Mouse (Mus musculus) layer of hippocampus, postnatal 10 days (tissue): Measurements from ENCODE around the gene Agbl5. TPM values are rescaled to one million over a fixed set of nuclear protein-coding genes. Genes with fewer than 3 reads are reported as not detected.

Experiments
- DNase-seq, 2 experiments: peaks; one replicate each; pipeline ENCODE4 v3.0.0; 2021; ENCODE audit warnings: low spot score in 2 of 2
- total RNA-seq, 2 experiments: library from RNA; stranded (reverse); gene quantifications; 2 replicates each; pipeline ENCODE4 v1.2.3; 2021

Agbl5 gene
- total RNA-seq, 2 experiments from 2014 or later: 23.0 to 25.6 TPM

- peak in 1 of 2 experiments; percentile 17 for DNase-seq
Measured at GRCm38 (mm10) chr5:30919831-30920614, 31.5 kb downstream of the Agbl5 start.

GRCm38 (mm10) chr5:30920621-30921020 is 32.1 kb downstream of the Agbl5 start:
- DNase-seq: peak in 1 of 2 experiments; percentile 19

DNA sequence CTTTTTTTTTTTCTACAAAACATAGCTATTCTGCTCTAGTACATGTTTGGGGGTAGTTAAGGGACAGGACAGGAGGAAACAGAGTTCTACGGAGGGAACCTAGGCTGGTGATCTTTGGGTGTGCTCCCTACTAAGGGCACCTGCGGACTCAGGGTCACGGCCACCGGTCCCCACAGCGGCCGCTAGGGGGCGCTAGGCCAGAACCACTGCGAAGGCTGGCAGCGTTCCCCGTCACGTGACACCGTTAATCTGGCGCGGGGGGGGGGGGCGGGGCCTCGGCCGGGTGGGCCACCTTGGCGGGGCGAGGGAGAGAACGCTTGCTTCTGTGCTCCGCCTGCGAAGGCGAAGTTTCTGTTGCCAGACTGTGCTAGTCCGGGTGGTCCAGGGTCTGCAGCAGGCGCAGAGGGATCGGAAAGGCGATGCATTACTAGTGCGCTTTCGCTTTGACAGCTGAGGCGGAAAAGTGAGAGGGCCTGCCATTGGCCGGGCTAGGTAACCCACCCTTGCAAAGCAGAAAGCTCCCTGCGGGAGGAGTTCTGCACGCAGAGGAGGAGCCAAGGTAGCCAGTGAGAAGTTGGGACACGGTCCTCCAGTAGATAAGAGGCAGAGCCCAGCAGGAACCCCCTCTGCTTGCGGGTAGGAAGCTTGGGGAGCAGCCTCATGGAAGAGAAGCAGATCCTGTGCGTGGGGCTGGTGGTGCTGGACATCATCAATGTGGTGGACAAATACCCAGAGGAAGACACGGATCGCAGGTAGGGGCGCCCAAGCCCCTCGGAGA is 33.0 kb downstream of the Agbl5 start, which contains the start of gene Khk:
Khk (plus strand) TSS at position 176 of the 778 bp plus-strand sequence.
- DNase-seq: peak; percentile 91 to 94

DNA sequence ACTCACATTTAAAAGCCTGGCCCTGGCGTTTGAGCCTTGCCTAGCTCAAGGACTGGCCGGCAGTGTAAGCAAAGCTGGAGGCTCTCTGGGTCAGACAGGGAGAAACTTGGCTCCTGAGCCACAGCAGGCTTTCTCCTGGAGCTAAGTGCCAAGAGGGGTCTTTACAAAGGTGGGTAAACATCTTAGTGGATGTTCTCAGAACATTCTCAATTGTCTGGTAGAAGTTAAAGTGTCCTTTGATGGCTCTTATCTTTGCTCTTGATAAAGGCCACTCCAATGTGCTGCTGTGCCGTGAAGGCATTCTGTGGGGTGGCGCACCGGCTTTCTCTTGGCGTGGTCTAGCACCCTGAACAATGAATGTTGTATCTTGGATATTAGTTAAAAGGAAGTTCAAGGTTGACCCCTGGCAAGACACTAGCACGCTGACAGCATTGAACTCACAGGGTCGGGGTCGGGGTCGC is 34.1 kb downstream of the Agbl5 start:
- no peak for DNase-seq

DNA sequence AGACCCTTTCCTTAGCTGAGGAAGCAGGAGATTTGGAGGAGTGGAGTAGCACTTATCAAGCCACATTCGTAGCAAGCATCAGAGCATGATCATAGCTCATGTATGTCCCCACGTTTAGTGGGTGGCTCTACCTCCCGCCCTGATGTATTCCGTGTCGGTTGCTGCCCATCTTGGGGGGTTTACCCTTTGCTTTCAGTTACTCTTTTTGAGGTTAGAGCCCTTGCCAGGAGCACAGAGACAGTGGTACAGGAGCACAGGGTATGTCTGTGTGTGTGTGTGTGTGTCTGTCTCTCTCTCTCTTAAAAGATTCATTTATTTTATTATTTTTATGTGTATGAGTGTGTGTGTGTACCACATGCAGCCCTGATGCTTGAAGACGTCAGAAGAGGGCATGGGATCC is 34.6 kb downstream of the Agbl5 start:
- DNase-seq: no peak

DNA sequence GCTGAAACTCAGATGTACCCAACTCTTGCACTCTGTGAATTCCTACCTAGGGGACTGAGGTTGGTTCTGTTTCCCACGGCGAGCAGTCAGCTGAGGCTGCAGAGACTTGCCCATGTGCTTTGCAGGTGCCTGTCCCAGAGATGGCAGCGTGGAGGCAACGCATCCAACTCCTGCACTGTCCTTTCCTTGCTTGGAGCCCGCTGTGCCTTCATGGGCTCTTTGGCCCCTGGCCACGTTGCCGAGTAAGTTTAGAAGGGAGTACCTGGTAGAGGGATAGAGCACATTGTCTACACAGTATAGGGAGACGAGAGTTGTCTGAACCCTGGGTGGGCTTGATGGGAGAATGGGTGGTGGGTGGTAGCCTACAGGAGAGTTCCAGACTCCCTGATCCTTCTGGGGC is 36.1 kb downstream of the Agbl5 start:
- DNase-seq: no peak

GRCm38 (mm10) chr5:30925217-30925616 is 36.7 kb downstream of the Agbl5 start:
- DNase-seq: no peak

- DNase-seq: peak in 1 of 2 experiments; percentile 4
Measured at GRCm38 (mm10) chr5:30926073-30926472, 37.6 kb downstream of the Agbl5 start.

DNA sequence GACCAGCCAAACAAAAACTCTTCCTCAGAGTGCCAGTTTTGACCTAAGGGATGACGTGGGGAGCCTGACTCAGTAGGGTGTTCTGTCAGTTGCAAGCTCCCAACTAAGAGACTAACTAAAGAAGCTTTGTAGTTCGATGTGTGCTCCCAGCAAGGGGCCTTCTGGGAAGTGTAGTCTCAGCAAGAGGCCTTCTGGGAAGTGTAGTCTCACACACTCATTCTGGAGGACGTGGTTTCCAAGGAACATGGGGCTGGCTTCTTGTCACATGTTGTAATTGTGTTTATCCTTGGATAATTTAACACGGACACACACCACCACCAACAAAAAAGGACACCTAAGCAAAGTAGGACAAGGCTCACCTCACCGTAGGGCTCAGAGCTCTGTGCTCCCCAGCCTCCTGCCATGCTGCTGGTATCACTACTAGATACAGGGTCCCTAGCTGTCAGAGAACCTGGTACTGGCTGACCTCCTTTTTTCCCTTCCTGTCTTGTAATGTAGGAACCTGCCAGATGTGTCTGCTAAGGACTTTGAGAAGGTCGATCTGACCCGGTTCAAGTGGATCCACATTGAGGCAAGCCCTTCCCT is 39.5 kb downstream of the Agbl5 start:
- DNase-seq: peak in 1 of 2 experiments; percentile 59

GRCm38 (mm10) chr5:30930121-30930520 is 41.6 kb downstream of the Agbl5 start:
- peak; percentile 89 to 90 for DNase-seq

DNA sequence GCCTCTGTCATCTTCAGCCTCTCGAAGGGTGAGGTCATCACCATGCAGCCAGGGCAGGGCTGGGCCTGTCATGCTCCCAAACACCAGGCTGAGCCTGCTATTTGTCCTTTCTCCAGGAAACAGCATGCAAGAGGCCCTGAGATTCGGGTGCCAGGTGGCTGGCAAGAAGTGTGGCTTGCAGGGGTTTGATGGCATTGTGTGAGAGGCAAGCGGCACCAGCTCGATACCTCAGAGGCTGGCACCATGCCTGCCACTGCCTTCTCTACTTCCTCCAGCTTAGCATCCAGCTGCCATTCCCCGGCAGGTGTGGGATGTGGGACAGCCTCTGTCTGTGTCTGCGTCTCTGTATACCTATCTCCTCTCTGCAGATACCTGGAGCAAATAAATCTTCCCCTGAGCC is 42.4 kb downstream of the Agbl5 start:
- peak in 1 of 2 experiments; percentile 14 for DNase-seq

- peak in 1 of 2 experiments; percentile 12 for DNase-seq
Measured at GRCm38 (mm10) chr5:30931378-30931777, 42.9 kb downstream of the Agbl5 start.

DNA sequence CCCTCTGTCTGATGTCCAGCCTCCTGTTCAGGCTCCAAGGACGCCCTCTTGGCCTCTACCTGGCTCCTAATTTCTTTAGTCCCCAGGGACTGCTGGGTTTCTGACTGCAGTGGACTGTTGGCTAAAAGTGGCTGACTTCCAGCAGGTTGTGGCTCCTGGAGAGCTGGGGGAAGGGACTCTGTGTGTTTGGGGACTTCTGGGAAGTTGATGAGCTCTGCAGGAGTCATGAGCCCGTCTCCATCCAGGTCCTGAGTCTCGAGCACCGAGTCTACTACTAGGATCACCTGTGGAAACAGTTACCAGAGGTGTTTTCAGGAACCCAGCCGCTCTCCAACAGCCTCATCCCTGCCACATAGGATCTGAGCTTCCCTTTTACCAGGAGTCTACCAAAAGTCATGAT is 45.2 kb downstream of the Agbl5 start:
- DNase-seq: no peak

GRCm38 (mm10) chr5:30934725-30935461 is 46.4 kb downstream of the Agbl5 start:
- peak in 1 of 2 experiments; percentile 27 for DNase-seq

DNA sequence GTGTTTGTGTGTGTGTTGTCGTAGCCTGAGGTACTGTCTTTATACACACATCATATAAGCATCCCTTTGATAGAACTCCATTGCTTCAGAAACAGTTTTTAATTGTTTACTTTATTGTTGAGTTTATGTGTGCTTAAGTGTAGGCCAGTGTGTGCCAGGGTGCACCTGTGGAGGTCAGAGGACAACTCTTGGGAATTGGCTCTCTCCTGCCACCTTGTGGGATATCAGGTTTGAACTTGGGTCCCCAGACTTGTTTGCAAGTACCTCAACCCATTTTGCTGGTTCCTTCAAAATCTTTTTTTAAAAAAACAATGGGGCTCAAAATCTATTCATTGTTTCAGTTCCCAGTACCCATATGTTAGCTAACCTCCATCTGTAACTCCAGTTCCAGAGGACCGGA is 54.5 kb downstream of the Agbl5 start:
- DNase-seq: no peak

GRCm38 (mm10) chr5:30944344-30944743 is 55.9 kb downstream of the Agbl5 start:
- no peak for DNase-seq

GRCm38 (mm10) chr5:30944956-30945781 is 56.7 kb downstream of the Agbl5 start, which contains the start of gene Cgref1:
TSS of gene Cgref1 (minus strand) at chr5:30945591.
- DNase-seq: peak; percentile 54 to 75

DNA sequence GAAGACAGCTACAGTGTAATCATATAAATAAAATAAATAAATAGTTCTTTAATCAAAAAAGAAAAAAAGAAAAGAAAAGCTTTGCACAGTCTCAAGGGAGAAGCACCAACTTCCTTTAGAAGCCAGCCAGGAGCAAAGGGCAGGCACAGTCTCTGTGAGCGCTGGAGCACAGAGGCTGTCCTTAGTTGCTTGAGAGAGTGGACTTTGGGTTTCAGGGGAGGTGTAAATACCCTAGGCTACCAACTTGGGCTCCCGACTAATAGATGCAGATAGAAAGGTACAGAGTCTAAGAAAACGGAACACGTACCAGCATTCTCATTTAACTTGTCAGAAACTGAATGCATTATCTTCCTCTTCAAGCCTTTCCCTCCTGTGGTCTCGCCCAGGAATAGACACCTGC is 60.1 kb downstream of the Agbl5 start:
- DNase-seq: no peak

DNA sequence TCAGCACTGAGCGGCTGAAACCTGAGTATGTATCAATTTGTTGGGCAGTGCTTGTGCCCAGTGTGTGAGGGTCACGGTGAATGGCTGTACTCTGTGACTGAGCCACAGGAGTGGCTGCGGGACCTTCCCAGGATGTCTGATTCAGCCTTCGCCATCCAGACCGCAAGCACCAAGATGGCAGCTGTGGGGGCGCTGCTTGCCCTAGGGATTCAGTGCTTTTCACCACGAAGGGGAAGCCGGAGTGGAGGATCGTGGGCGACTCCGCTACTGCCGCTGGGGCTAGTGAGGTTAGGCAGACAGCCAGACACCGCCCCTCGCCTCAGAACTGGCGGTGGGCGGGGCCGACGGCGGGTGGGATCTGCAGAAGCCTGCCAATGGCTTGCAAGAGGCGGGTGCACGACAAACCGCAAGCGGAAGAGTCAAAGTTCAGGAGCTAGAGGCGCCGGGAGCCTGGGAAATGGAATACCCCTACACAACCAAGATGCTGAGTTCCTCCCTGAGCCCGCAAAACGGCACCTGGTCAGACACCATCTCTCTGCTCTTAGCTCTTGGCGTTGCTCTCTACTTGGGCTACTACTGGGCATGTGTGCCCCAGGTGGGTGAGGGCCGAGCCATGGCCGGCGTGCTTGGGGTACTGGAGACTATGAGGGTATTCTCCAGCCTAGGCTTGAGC is 61.3 kb downstream of the Agbl5 start:
- DNase-seq: peak; percentile 92 to 95
